Mouse (Mus musculus): ENCODE data around the gene Slc38a3. TPM values are rescaled to one million over a fixed set of nuclear protein-coding genes. Genes with fewer than 3 reads are reported as not detected.

Gene Slc38a3
- 13.0 and 15.1 TPM in 2 replicates for polyA plus RNA-seq (2015; fragmentation: Nextera tagmentation; extraction: Ambion mirVana)

- no peaks in the 10 kb centered on the region for H3K36me3 ChIP-seq (ENCODE audit: control insufficient read depth, insufficient read depth, low read length)
- H3K4me2 ChIP-seq (ENCODE audit: low read depth, low read length): no peak within 1 kb of the TSS
- 87% methylated on average over 9 of the region's 9 CpGs for WGBS
- no peaks in the 10 kb centered on the region for H3K9me3 ChIP-seq (replicated peaks; ENCODE audit: control insufficient read depth, low read length)
- H3K27ac ChIP-seq (ENCODE audit: low read length): peak within 1 kb of the TSS; percentile 26; the same call in 1 of the 2 replicates
- H3K27me3 ChIP-seq (ENCODE audit: control insufficient read depth, insufficient read depth, low read length): peaks cover 10% of the 10 kb centered on the region
- no peak within 1 kb of the TSS for H3K4me3 ChIP-seq (replicated peaks; ENCODE audit: low read length)
- H3K4me1 ChIP-seq (ENCODE audit: control insufficient read depth, insufficient read depth, low read length): peaks cover 17% of the 10 kb centered on the region
- H3K9ac ChIP-seq (ENCODE audit: low read length): no peak within 1 kb of the TSS
- no peak for ATAC-seq (ENCODE audit: insufficient read depth, low FRiP score)
These were observed at the start of gene Slc38a3 for GRCm38 (mm10) chr9:107669480-107669945. Slc38a3 (minus strand) TSS chr9:107669530.

- H3K4me1 ChIP-seq (ENCODE audit: control insufficient read depth, insufficient read depth, low read length): peaks cover 45% of the 10 kb centered on the region
- H3K27me3 ChIP-seq (ENCODE audit: control insufficient read depth, insufficient read depth, low read length): no peaks in the 10 kb centered on the region
- H3K9ac ChIP-seq (ENCODE audit: low read length): peak overlapping the region; percentile 19; the same call in 1 of the 2 replicates
- no peak overlapping the region for H3K4me2 ChIP-seq (ENCODE audit: low read depth, low read length)
- peak; percentile 27; the same call in 1 of the 2 replicates for ATAC-seq (ENCODE audit: insufficient read depth, low FRiP score)
- H3K9me3 ChIP-seq (replicated peaks; ENCODE audit: control insufficient read depth, low read length): no peaks in the 10 kb centered on the region
- WGBS: 40% methylated on average over 6 of the region's 6 CpGs
- peak overlapping the region; percentile 64 for H3K27ac ChIP-seq (ENCODE audit: low read length)
- H3K4me3 ChIP-seq (replicated peaks; ENCODE audit: low read length): no peak overlapping the region
- H3K36me3 ChIP-seq (ENCODE audit: control insufficient read depth, insufficient read depth, low read length): no peaks in the 10 kb centered on the region
These were observed 47.6 kb upstream of the Slc38a3 start for GRCm38 (mm10) chr9:107716951-107717350.

- Histone ChIP-seq H3K36me3 (ENCODE audit: control insufficient read depth, insufficient read depth, low read length) (no peaks in the 10 kb centered on the region), H3K27me3 (ENCODE audit: control insufficient read depth, insufficient read depth, low read length) (no peaks in the 10 kb centered on the region), H3K9ac (ENCODE audit: low read length) (no peak overlapping the region), H3K27ac (ENCODE audit: low read length) (no peak overlapping the region; the same call in 1 of the 2 replicates), H3K4me3 (replicated peaks; ENCODE audit: low read length) (no peak overlapping the region), H3K4me2 (ENCODE audit: low read depth, low read length) (no peak overlapping the region), H3K9me3 (replicated peaks; ENCODE audit: control insufficient read depth, low read length) (no peaks in the 10 kb centered on the region), H3K4me1 (ENCODE audit: control insufficient read depth, insufficient read depth, low read length) (peaks cover 46% of the 10 kb centered on the region)
- WGBS: 80% methylated on average over 2 of the region's 2 CpGs
- no peak for ATAC-seq (ENCODE audit: insufficient read depth, low FRiP score)
These were observed 46.3 kb upstream of the Slc38a3 start for GRCm38 (mm10) chr9:107715632-107716031.

- WGBS: 14% methylated on average over 12 of the region's 12 CpGs
- Histone ChIP-seq H3K27ac (ENCODE audit: low read length) (peak overlapping the region; percentile 94), H3K4me1 (ENCODE audit: control insufficient read depth, insufficient read depth, low read length) (peaks cover 53% of the 10 kb centered on the region), H3K4me2 (ENCODE audit: low read depth, low read length) (peak overlapping the region; percentile 20), H3K27me3 (ENCODE audit: control insufficient read depth, insufficient read depth, low read length) (no peaks in the 10 kb centered on the region), H3K9ac (ENCODE audit: low read length) (peak overlapping the region; percentile 54), H3K36me3 (ENCODE audit: control insufficient read depth, insufficient read depth, low read length) (no peaks in the 10 kb centered on the region), H3K9me3 (replicated peaks; ENCODE audit: control insufficient read depth, low read length) (no peaks in the 10 kb centered on the region), H3K4me3 (replicated peaks; ENCODE audit: low read length) (no peak overlapping the region)
- ATAC-seq (ENCODE audit: insufficient read depth, low FRiP score): peak; percentile 52
These were observed 45.1 kb upstream of the Slc38a3 start for GRCm38 (mm10) chr9:107714221-107714952.

GRCm38 (mm10) chr9:107709697-107710483 lies 40.6 kb upstream of the Slc38a3 start, which contains the start of gene Sema3f:
Sema3f (minus strand) TSS chr9:107710475.
- peaks cover 56% of the 10 kb centered on the region for H3K4me1 ChIP-seq (ENCODE audit: control insufficient read depth, insufficient read depth, low read length)
- H3K9me3 ChIP-seq (replicated peaks; ENCODE audit: control insufficient read depth, low read length): no peaks in the 10 kb centered on the region
- no peaks in the 10 kb centered on the region for H3K36me3 ChIP-seq (ENCODE audit: control insufficient read depth, insufficient read depth, low read length)
- H3K4me3 ChIP-seq (replicated peaks; ENCODE audit: low read length): peak within 1 kb of the TSS; percentile 79
- peak within 1 kb of the TSS; percentile 97 for H3K9ac ChIP-seq (ENCODE audit: low read length)
- peak within 1 kb of the TSS; percentile 95 for H3K27ac ChIP-seq (ENCODE audit: low read length)
- no peaks in the 10 kb centered on the region for H3K27me3 ChIP-seq (ENCODE audit: control insufficient read depth, insufficient read depth, low read length)
- H3K4me2 ChIP-seq (ENCODE audit: low read depth, low read length): peak within 1 kb of the TSS; percentile 90
- ATAC-seq (ENCODE audit: insufficient read depth, low FRiP score): peak; percentile 86
- 1% methylated on average over 81 of the region's 86 CpGs for WGBS

- H3K9me3 ChIP-seq (replicated peaks; ENCODE audit: control insufficient read depth, low read length): no peaks in the 10 kb centered on the region
- under 1% methylated on average over 55 of the region's 55 CpGs for WGBS
- ATAC-seq (ENCODE audit: insufficient read depth, low FRiP score): no peak; the same call in 1 of the 2 replicates
- peak overlapping the region; percentile 97 for H3K9ac ChIP-seq (ENCODE audit: low read length)
- H3K36me3 ChIP-seq (ENCODE audit: control insufficient read depth, insufficient read depth, low read length): no peaks in the 10 kb centered on the region
- H3K4me3 ChIP-seq (replicated peaks; ENCODE audit: low read length): peak overlapping the region; percentile 79
- peak overlapping the region; percentile 95 for H3K27ac ChIP-seq (ENCODE audit: low read length)
- H3K4me1 ChIP-seq (ENCODE audit: control insufficient read depth, insufficient read depth, low read length): peaks cover 55% of the 10 kb centered on the region
- H3K4me2 ChIP-seq (ENCODE audit: low read depth, low read length): peak overlapping the region; percentile 90
- H3K27me3 ChIP-seq (ENCODE audit: control insufficient read depth, insufficient read depth, low read length): no peaks in the 10 kb centered on the region
These were observed 39.9 kb upstream of the Slc38a3 start for GRCm38 (mm10) chr9:107709096-107709696.

GRCm38 (mm10) chr9:107708439-107709095 lies 39.2 kb upstream of the Slc38a3 start:
- Histone ChIP-seq H3K36me3 (ENCODE audit: control insufficient read depth, insufficient read depth, low read length) (no peaks in the 10 kb centered on the region), H3K27ac (ENCODE audit: low read length) (peak overlapping the region; percentile 95), H3K27me3 (ENCODE audit: control insufficient read depth, insufficient read depth, low read length) (no peaks in the 10 kb centered on the region), H3K4me1 (ENCODE audit: control insufficient read depth, insufficient read depth, low read length) (peaks cover 55% of the 10 kb centered on the region), H3K9me3 (replicated peaks; ENCODE audit: control insufficient read depth, low read length) (no peaks in the 10 kb centered on the region), H3K4me3 (replicated peaks; ENCODE audit: low read length) (peak overlapping the region; percentile 79), H3K9ac (ENCODE audit: low read length) (peak overlapping the region; percentile 97), H3K4me2 (ENCODE audit: low read depth, low read length) (peak overlapping the region; percentile 90)
- ATAC-seq (ENCODE audit: insufficient read depth, low FRiP score): no peak
- WGBS: 4% methylated on average over 21 of the region's 21 CpGs

- Histone ChIP-seq H3K9me3 (replicated peaks; ENCODE audit: control insufficient read depth, low read length) (no peaks in the 10 kb centered on the region), H3K36me3 (ENCODE audit: control insufficient read depth, insufficient read depth, low read length) (no peaks in the 10 kb centered on the region), H3K4me1 (ENCODE audit: control insufficient read depth, insufficient read depth, low read length) (peaks cover 57% of the 10 kb centered on the region), H3K27ac (ENCODE audit: low read length) (peak overlapping the region; percentile 95), H3K4me3 (replicated peaks; ENCODE audit: low read length) (peak overlapping the region; percentile 79), H3K9ac (ENCODE audit: low read length) (peak overlapping the region; percentile 97), H3K27me3 (ENCODE audit: control insufficient read depth, insufficient read depth, low read length) (no peaks in the 10 kb centered on the region), H3K4me2 (ENCODE audit: low read depth, low read length) (peak overlapping the region; percentile 90)
- WGBS: under 1% methylated on average over 17 of the region's 17 CpGs
- peak; percentile 3; the same call in 1 of the 2 replicates for ATAC-seq (ENCODE audit: insufficient read depth, low FRiP score)
These were observed 38.5 kb upstream of the Slc38a3 start for GRCm38 (mm10) chr9:107707701-107708438.
